Comparison of ENCODE assay signal across 28 mouse cellular contexts in the genomic region with DNA sequence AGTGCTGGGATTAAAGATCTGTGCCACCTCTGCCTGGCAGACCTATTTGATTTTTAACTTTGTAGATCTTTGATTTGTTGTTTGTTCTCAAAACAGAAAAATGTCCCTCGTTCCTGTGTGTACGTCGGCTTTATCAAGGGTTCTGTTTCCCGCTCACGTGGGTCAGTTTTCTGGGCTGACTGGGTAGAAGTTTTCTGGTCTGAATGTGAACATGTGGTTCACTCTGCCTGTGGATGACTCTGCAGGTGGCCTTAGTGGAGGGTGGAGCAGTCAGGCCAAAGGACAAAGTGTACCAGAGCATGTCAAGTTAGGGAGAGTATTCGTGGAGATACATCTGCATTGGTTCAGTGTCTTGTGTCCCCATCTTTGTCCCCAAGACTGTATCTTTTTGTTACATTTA. TPM values are rescaled to one million over a fixed set of nuclear protein-coding genes. Genes with fewer than 3 reads are reported as not detected.
DNase-seq lines count a peak whose midpoint lies in the region; ATAC-seq lines count a peak whose summit lies in the region.
"Had no signal": no experiment of that assay in that cellular context is flagged by ENCODE, and none has a peak within 500 bp of the region (broad histone marks: within the 10 kb centered on the region; RNA-seq: fewer than 3 reads in every experiment).

No protein-coding gene starts in this region.

- peak; percentile 72 for DNase-seq in kidney, adult 18-20 months
- no peak for DNase-seq in kidney, postnatal 4 days
- DNase-seq in kidney, adult 9 months = peak; percentile 89
- peak; percentile 55 for DNase-seq in kidney, postnatal 14 days
- peak; percentile 73 to 84 for DNase-seq in kidney, postnatal 36 days
- no peak for DNase-seq in layer of hippocampus, adult 9-10 months (ENCODE audit: low spot score)
- DNase-seq: adrenal gland, postnatal 10 days; adrenal gland, postnatal 36 days; B cell, adult 2 months; cerebellum, adult 11 months; cerebellum, adult 2 months; cerebellum, adult 9-11 months; cerebellum, postnatal 25 days; gastrocnemius, postnatal 25 days; heart, adult 18-20 months; heart, postnatal 10 days; heart, postnatal 36 days had no signal

- WGBS in kidney, embryonic 16.5 days = 76% methylated on average over 6 of the region's 6 CpGs

- no peak overlapping the region for H3K9ac ChIP-seq in kidney, embryonic 16.5 days (replicated peaks; ENCODE audit: low read length)
- H3K9ac ChIP-seq: embryonic facial prominence, embryonic 13.5 days; forebrain, embryonic 12.5 days; forebrain, embryonic 15.5 days; heart, embryonic 12.5 days; heart, embryonic 15.5 days; hindbrain, embryonic 13.5 days had no signal

- H3K4me3 ChIP-seq in kidney, embryonic 16.5 days (ENCODE audit: low read length) = no peak overlapping the region
- H3K4me3 ChIP-seq: embryonic facial prominence, embryonic 13.5 days; erythroblast, embryonic 14.5 days; forebrain, embryonic 12.5 days; forebrain, embryonic 15.5 days; heart, embryonic 12.5 days; heart, embryonic 15.5 days; hindbrain, embryonic 10.5 days; hindbrain, embryonic 13.5 days had no signal

- H3K4me2 ChIP-seq in kidney, embryonic 16.5 days (replicated peaks; ENCODE audit: low read depth, low read length) = no peak overlapping the region
- H3K4me2 ChIP-seq: embryonic facial prominence, embryonic 13.5 days; forebrain, embryonic 12.5 days; forebrain, embryonic 15.5 days; heart, embryonic 12.5 days; heart, embryonic 15.5 days; hindbrain, embryonic 13.5 days had no signal

- H3K36me3 ChIP-seq in kidney, embryonic 16.5 days (ENCODE audit: insufficient read depth, low read length) = no peaks in the 10 kb centered on the region
- H3K36me3 ChIP-seq: embryonic facial prominence, embryonic 13.5 days; forebrain, embryonic 12.5 days; forebrain, embryonic 15.5 days; G1E; heart, embryonic 12.5 days; heart, embryonic 15.5 days; hindbrain, embryonic 10.5 days; hindbrain, embryonic 13.5 days had no signal

- H3K9me3 ChIP-seq in kidney, embryonic 16.5 days (ENCODE audit: low read length) = no peaks in the 10 kb centered on the region; the same call in 1 of the 2 replicates
- H3K9me3 ChIP-seq: embryonic facial prominence, embryonic 13.5 days; forebrain, embryonic 12.5 days; forebrain, embryonic 15.5 days; G1E; heart, embryonic 12.5 days; heart, embryonic 15.5 days; hindbrain, embryonic 10.5 days; hindbrain, embryonic 13.5 days had no signal

- no peak for ATAC-seq in kidney, embryonic 16.5 days (ENCODE audit: low FRiP score, low TSS enrichment)
- ATAC-seq: forebrain, embryonic 15.5 days; Patski had no signal

- peaks cover 10% of the 10 kb centered on the region for H3K4me1 ChIP-seq in kidney, embryonic 16.5 days (ENCODE audit: insufficient read depth, low read length)
- H3K4me1 ChIP-seq: embryonic facial prominence, embryonic 13.5 days; forebrain, embryonic 12.5 days; heart, embryonic 12.5 days; heart, embryonic 15.5 days; hindbrain, embryonic 10.5 days; hindbrain, embryonic 13.5 days had no signal

- no peaks in the 10 kb centered on the region for H3K27me3 ChIP-seq in kidney, embryonic 16.5 days (ENCODE audit: insufficient read depth, low read length)
- H3K27me3 ChIP-seq: forebrain, embryonic 15.5 days; heart, embryonic 12.5 days; heart, embryonic 15.5 days; Patski had no signal

- no peak overlapping the region for H3K27ac ChIP-seq in kidney, embryonic 16.5 days (ENCODE audit: low read length)
- H3K27ac ChIP-seq: embryonic facial prominence, embryonic 13.5 days; forebrain, embryonic 12.5 days; forebrain, embryonic 15.5 days; heart, embryonic 15.5 days; hindbrain, embryonic 10.5 days; hindbrain, embryonic 13.5 days had no signal

RNA-seq across cellular contexts. Expression of gene Sgk2, which starts 2.7 kb away (rescaled TPM):
- polyA plus RNA-seq in kidney, embryonic 16.5 days (2015; fragmentation: Nextera tagmentation; extraction: Ambion mirVana) = 11.2 and 12.2 TPM in 2 replicates
- polyA plus RNA-seq: erythroblast, embryonic 14.5 days; forebrain, embryonic 12.5 days; forebrain, embryonic 15.5 days; G1E; heart, embryonic 15.5 days; hindbrain, embryonic 10.5 days had no signal

RNA-seq across cellular contexts. Expression of gene Ift52, which starts 32.8 kb away (rescaled TPM):
- 55.3 and 55.5 TPM in 2 replicates for polyA plus RNA-seq in kidney, embryonic 16.5 days (2015; fragmentation: Nextera tagmentation; extraction: Ambion mirVana)

RNA-seq across cellular contexts. Expression of gene L3mbtl1, which starts 41.1 kb away (rescaled TPM):
- 0.09 and 0.14 TPM in 2 replicates for polyA plus RNA-seq in kidney, embryonic 16.5 days (2015; fragmentation: Nextera tagmentation; extraction: Ambion mirVana)
- polyA plus RNA-seq: erythroblast, embryonic 14.5 days; G1E; heart, embryonic 12.5 days; heart, embryonic 15.5 days had no signal

RNA-seq across cellular contexts. Expression of gene Srsf6, which starts 53.1 kb away (rescaled TPM):
- 206 and 214 TPM in 2 replicates for polyA plus RNA-seq in kidney, embryonic 16.5 days (2015; fragmentation: Nextera tagmentation; extraction: Ambion mirVana)

Comparison
In these comparisons a context has a peak if more than half of its experiments do, and no peak if none do; other contexts are left out.
1. DNase-seq: peak in kidney, adult 18-20 months (single experiment), kidney, adult 9 months (single experiment), kidney, postnatal 14 days (single experiment) and kidney, postnatal 36 days (2 of 2); none in kidney, postnatal 4 days (0 of 2) and layer of hippocampus, adult 9-10 months (single experiment).